Mouse (Mus musculus) right cerebral cortex, postnatal 36 days (tissue): ENCODE data around the gene Phtf1.
A peak's percentile ranks its signal among the peaks of the same experiment; 100 is the strongest.

Source experiments
- DNase-seq, 2 experiments: peaks; one replicate each; pipeline ENCODE4 v3.0.0; 2022; ENCODE audit warnings: low spot score in 2 of 2, mixed read lengths in 1 of 2

The Phtf1 gene

GRCm38 (mm10) chr3:104019453-104019852 lies 51.5 kb downstream of the Phtf1 start:
- no peak for DNase-seq

GRCm38 (mm10) chr3:104020101-104020500 lies 52.2 kb downstream of the Phtf1 start:
- DNase-seq, result no peak

GRCm38 (mm10) chr3:104026938-104027337 lies 59.0 kb downstream of the Phtf1 start:
- no peak for DNase-seq

GRCm38 (mm10) chr3:104032086-104032485 lies 64.2 kb downstream of the Phtf1 start:
- DNase-seq, result no peak

- no peak for DNase-seq
These were observed 64.8 kb downstream of the Phtf1 start for GRCm38 (mm10) chr3:104032747-104033146.

GRCm38 (mm10) chr3:104059001-104059622 lies 91.2 kb downstream of the Phtf1 start:
- DNase-seq, result peak; percentile 60 to 71

GRCm38 (mm10) chr3:104069395-104069794 lies 101.5 kb downstream of the Phtf1 start:
- no peak for DNase-seq
